Mouse (Mus musculus) embryonic facial prominence, embryonic 14.5 days (tissue): ENCODE results near the gene Loxl3. TPM values are rescaled to one million over a fixed set of nuclear protein-coding genes. Genes with fewer than 3 reads are reported as not detected.

Experiments used
- ATAC-seq: fragments of 200-750 bp; cut with Nextera tagmentation; 2 replicates; pipeline ENCODE4 v1.8.0; 2017; ENCODE audit warnings: low read depth, moderate number of reproducible peaks, moderate TSS enrichment
- DNase-seq: peaks from one replicate; pipeline ENCODE4 v3.0.0-alpha.2; 2015; ENCODE audit warnings: low spot score
- H3K27ac ChIP-seq: fragments of 300-500 bp; sonication (generic); replicated peaks from 2 replicates; pipeline ENCODE4 v1.5.1; 2014; ENCODE audit warnings: low read depth, mild to moderate bottlenecking, low read length, moderate library complexity
- H3K27me3 ChIP-seq: fragments of 300-500 bp; sonication (generic); replicated peaks from 2 replicates; pipeline ENCODE4 v1.6.1; 2014; ENCODE audit warnings: low read length; ENCODE audit not compliant: control insufficient read depth, insufficient read depth
- H3K36me3 ChIP-seq: fragments of 300-500 bp; sonication (generic); 2 replicates; pipeline ENCODE4 v1.6.1; 2014; ENCODE audit warnings: low read length, mixed read lengths; ENCODE audit not compliant: control insufficient read depth, insufficient read depth
- H3K4me1 ChIP-seq: fragments of 300-500 bp; sonication (generic); 2 replicates; pipeline ENCODE4 v1.6.1; 2014; ENCODE audit warnings: antibody characterized with exemption, low read length; ENCODE audit not compliant: control insufficient read depth, insufficient read depth
- H3K4me2 ChIP-seq: fragments of 300-500 bp; sonication (generic); 2 replicates; pipeline ENCODE4 v1.6.1; 2014; ENCODE audit warnings: low read depth, mild to moderate bottlenecking, low read length, moderate library complexity, mixed read lengths
- H3K4me3 ChIP-seq: fragments of 300-500 bp; sonication (generic); 2 replicates; pipeline ENCODE4 v1.5.1; 2014; ENCODE audit warnings: low read depth, mild to moderate bottlenecking, low read length
- H3K9ac ChIP-seq: fragments of 300-500 bp; sonication (generic); 2 replicates; pipeline ENCODE4 v1.6.1; 2014; ENCODE audit warnings: low read depth, mild to moderate bottlenecking, low read length, moderate library complexity, mixed read lengths
- H3K9me3 ChIP-seq: fragments of 300-500 bp; sonication (generic); 2 replicates; pipeline ENCODE4 v1.6.1; 2016; ENCODE audit warnings: low read length; ENCODE audit not compliant: control insufficient read depth
- WGBS: fragments of 180-500 bp; shearing (Covaris S2); extraction: QIAGEN DNeasy Blood & Tissue Kit; methylation state at CpG from one replicate; pipeline ENCODE4 v1.1.7; 2014; 5-methylcytosine and 5-hydroxymethylcytosine counted together
- polyA plus RNA-seq: library from polyadenylated mRNA; unstranded; fragments of >200 nt; fragmentation: Nextera tagmentation; extraction: Ambion mirVana; gene quantifications from 2 replicates; pipeline ENCODE4 v1.2.1, GENCODE M21; 2014

The Loxl3 gene
- polyA plus RNA-seq = 19.7 and 21.4 TPM in 2 replicates

- Histone ChIP-seq H3K27ac (peak within 1 kb of the TSS; percentile 80), H3K4me1 (peaks cover 23% of the 10 kb centered on the region), H3K4me3 (peak within 1 kb of the TSS; percentile 56), H3K36me3 (no peaks in the 10 kb centered on the region; the same call in 1 of the 2 replicates), H3K4me2 (peak within 1 kb of the TSS; percentile 63), H3K9ac (peak within 1 kb of the TSS; percentile 60), H3K27me3 (peaks cover 14% of the 10 kb centered on the region; the same call in 1 of the 2 replicates), H3K9me3 (no peaks in the 10 kb centered on the region)
- ATAC-seq = peak; percentile 83
- peak; percentile 91 for DNase-seq
- under 1% methylated on average over 50 of the region's 51 CpGs for WGBS
Observed at GRCm38 (mm10) chr6:83033249-83034185, at the start of gene Loxl3, which contains the start of gene Dok1. Gene Loxl3 (plus strand): TSS chr6:83034173. Gene Dok1 (minus strand): TSS chr6:83033471.

GRCm38 (mm10) chr6:82987411-82987971, 46.5 kb upstream of the Loxl3 start:
- Histone ChIP-seq H3K9ac (no peak overlapping the region), H3K4me1 (peaks cover 14% of the 10 kb centered on the region; the same call in 1 of the 2 replicates), H3K4me3 (no peak overlapping the region), H3K4me2 (peak overlapping the region; percentile 23; the same call in 1 of the 2 replicates), H3K36me3 (no peaks in the 10 kb centered on the region), H3K27me3 (no peaks in the 10 kb centered on the region), H3K27ac (peak overlapping the region; percentile 22), H3K9me3 (no peaks in the 10 kb centered on the region)
- ATAC-seq = peak; percentile 91
- WGBS = 8% methylated on average over 9 of the region's 9 CpGs
- peak; percentile 84 for DNase-seq

DNA sequence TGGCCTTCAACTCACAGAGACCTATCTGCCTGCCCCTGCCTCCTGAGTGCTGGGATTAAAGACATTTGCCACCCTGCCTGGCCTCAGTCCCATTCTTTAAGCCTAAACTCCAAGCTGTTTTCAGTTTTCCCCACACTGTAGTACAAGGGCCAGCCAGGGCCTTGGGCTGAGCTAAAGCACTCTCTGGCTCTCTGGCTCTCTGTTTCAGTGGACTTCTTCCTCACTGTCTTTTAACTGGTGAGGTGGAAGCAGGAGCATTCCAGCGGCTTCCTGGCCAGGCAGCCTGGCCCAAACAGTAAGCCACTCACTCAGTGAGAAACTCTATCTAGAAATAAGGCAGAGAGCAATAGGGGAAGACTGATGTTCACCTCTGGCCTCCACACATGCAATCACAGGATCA, 40.3 kb upstream of the Loxl3 start:
- no peaks in the 10 kb centered on the region for H3K36me3 ChIP-seq
- H3K9ac ChIP-seq = no peak overlapping the region
- no peak overlapping the region for H3K4me2 ChIP-seq
- no peak for ATAC-seq
- H3K27me3 ChIP-seq = no peaks in the 10 kb centered on the region
- H3K4me3 ChIP-seq = no peak overlapping the region
- 52% methylated on average over 1 of the region's 1 CpGs for WGBS
- no peaks in the 10 kb centered on the region for H3K4me1 ChIP-seq
- H3K9me3 ChIP-seq = no peaks in the 10 kb centered on the region
- no peak overlapping the region for H3K27ac ChIP-seq
- DNase-seq = no peak

GRCm38 (mm10) chr6:82994372-82994771, 39.6 kb upstream of the Loxl3 start:
- no peaks in the 10 kb centered on the region for H3K27me3 ChIP-seq
- WGBS = 61% methylated on average over 7 of the region's 7 CpGs

DNA sequence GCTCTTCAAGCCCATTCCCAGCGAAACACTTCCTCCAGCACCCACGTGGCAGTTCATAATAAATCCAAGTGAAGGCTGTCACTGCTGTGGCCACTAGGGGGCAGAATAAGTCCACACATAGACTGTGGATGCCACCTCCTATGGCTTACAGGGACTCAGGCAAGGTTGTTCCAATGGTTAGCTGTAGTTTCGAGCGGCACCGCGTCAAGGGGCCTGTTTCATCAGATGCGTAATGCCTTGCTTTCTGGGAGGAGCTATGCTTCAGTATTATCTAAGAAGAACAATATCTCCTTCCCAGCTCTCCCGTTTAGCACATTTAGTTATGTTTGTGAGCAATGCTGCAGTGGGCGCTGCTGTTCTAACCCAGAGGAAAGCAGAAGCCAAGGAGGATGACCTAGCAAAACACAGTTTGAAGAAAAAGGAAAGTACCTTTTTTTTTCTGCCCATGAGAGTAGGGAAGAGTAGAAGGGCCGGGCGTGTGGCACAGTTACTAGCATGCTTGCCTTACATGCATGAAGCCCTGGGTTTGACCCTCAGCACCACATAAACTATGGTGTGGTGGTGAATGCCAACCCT, 37.1 kb upstream of the Loxl3 start:
- Histone ChIP-seq H3K9me3 (no peaks in the 10 kb centered on the region), H3K4me1 (no peaks in the 10 kb centered on the region), H3K27ac (no peak overlapping the region), H3K4me2 (peak overlapping the region; percentile 23), H3K4me3 (peak overlapping the region; percentile 2; the same call in 1 of the 2 replicates), H3K9ac (peak overlapping the region; percentile 32; the same call in 1 of the 2 replicates), H3K36me3 (no peaks in the 10 kb centered on the region), H3K27me3 (no peaks in the 10 kb centered on the region)
- WGBS = 12% methylated on average over 11 of the region's 11 CpGs
- peak; percentile 96 for DNase-seq
- ATAC-seq = peak; percentile 95

More at GRCm38 (mm10) chr6:82994372-82994771, 39.6 kb upstream of the Loxl3 start:
- H3K4me2 ChIP-seq = no peak overlapping the region
- DNase-seq (no peak), ATAC-seq (no peak)
- no peaks in the 10 kb centered on the region for H3K9me3 ChIP-seq
- no peaks in the 10 kb centered on the region for H3K36me3 ChIP-seq
- no peak overlapping the region for H3K9ac ChIP-seq
- no peak overlapping the region for H3K4me3 ChIP-seq
- H3K4me1 ChIP-seq = no peaks in the 10 kb centered on the region
- H3K27ac ChIP-seq = no peak overlapping the region

GRCm38 (mm10) chr6:82997511-82998102, 36.4 kb upstream of the Loxl3 start:
- no peak for ATAC-seq
- H3K4me2 ChIP-seq = peak overlapping the region; percentile 23; the same call in 1 of the 2 replicates
- 52% methylated on average over 7 of the region's 7 CpGs for WGBS
- no peaks in the 10 kb centered on the region for H3K9me3 ChIP-seq
- no peak overlapping the region for H3K4me3 ChIP-seq
- H3K9ac ChIP-seq = peak overlapping the region; percentile 32; the same call in 1 of the 2 replicates
- no peaks in the 10 kb centered on the region for H3K36me3 ChIP-seq
- DNase-seq = peak; percentile 48
- H3K27ac ChIP-seq = no peak overlapping the region
- no peaks in the 10 kb centered on the region for H3K4me1 ChIP-seq
- no peaks in the 10 kb centered on the region for H3K27me3 ChIP-seq

DNA sequence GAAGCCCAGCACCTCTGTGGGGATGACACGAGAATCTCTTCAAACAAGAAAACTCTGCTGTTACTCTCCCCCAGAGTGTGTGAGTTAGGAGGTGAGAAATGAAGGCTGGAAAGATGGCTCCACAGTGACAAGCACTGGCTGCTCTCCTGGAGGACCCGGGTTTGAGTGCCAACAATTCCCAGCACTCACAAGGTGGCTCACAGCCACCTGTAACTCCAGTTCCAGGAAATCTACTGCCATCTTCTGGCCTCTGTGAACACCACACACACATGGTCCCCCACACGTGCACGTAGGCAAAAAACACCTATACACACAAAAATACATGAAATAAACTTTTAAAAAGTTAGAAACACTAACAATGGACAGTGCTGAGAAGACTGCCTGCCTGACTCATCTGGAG, 35.6 kb upstream of the Loxl3 start:
- H3K27ac ChIP-seq = no peak overlapping the region
- ATAC-seq = no peak

GRCm38 (mm10) chr6:82999986-83000385, 34.0 kb upstream of the Loxl3 start:
- no peaks in the 10 kb centered on the region for H3K36me3 ChIP-seq
- H3K4me2 ChIP-seq = no peak overlapping the region
- no peaks in the 10 kb centered on the region for H3K27me3 ChIP-seq
- 0 out of 2 replicates have a peak, but pooled peaks cover 7% of the 10 kb centered on the region for H3K4me1 ChIP-seq
- no peak overlapping the region for H3K4me3 ChIP-seq
- 29% methylated on average over 8 of the region's 8 CpGs for WGBS
- DNase-seq = peak; percentile 43
- H3K9ac ChIP-seq = no peak overlapping the region
- H3K9me3 ChIP-seq = no peaks in the 10 kb centered on the region
- H3K27ac ChIP-seq = peak overlapping the region; percentile 65
- ATAC-seq = no peak; the same call in 1 of the 2 replicates

More for the DNA sequence above, 35.6 kb upstream of the Loxl3 start:
- Histone ChIP-seq H3K4me2 (no peak overlapping the region), H3K27me3 (no peaks in the 10 kb centered on the region), H3K4me3 (no peak overlapping the region), H3K9me3 (no peaks in the 10 kb centered on the region), H3K36me3 (no peaks in the 10 kb centered on the region), H3K4me1 (no peaks in the 10 kb centered on the region), H3K9ac (no peak overlapping the region)
- WGBS = 70% methylated on average over 4 of the region's 4 CpGs
- no peak for DNase-seq
